Mouse (Mus musculus): ENCODE measurements around the gene Olfr145. TPM values are rescaled to one million over a fixed set of nuclear protein-coding genes. Genes with fewer than 3 reads are reported as not detected.

Olfr145 gene
- polyA plus RNA-seq (2014; fragmentation: Illumina TruSeq; extraction: RNeasy Lipid Tissue Mini Kit (QIAGEN cat#74804); ENCODE audit: low replicate concordance) = not detected

GRCm38 (mm10) chr9:37896661-37897060 lies at the start of gene Olfr145:
TSS of gene Olfr145 (plus strand) at chr9:37896724.

GRCm38 (mm10) chr9:37853969-37854368 lies 42.6 kb upstream of the Olfr145 start, which contains the start of gene Olfr877:
TSS of gene Olfr877 (plus strand) at chr9:37854269.

GRCm38 (mm10) chr9:37917540-37917939 lies 21.0 kb downstream of the Olfr145 start, which contains the start of gene Olfr878:
TSS of gene Olfr878 (plus strand) at chr9:37917840.

Other genes starting within 250 kb of the Olfr145 start
- gene Tbrg1, start 239.4 kb upstream of the Olfr145 start, polyA plus RNA-seq (2014; fragmentation: Illumina TruSeq; extraction: RNeasy Lipid Tissue Mini Kit (QIAGEN cat#74804); ENCODE audit: low replicate concordance) = 25.2 TPM
- gene Panx3, start 227.5 kb upstream of the Olfr145 start, polyA plus RNA-seq (2014; fragmentation: Illumina TruSeq; extraction: RNeasy Lipid Tissue Mini Kit (QIAGEN cat#74804); ENCODE audit: low replicate concordance) = not detected
- gene Olfr160, start 180.5 kb upstream of the Olfr145 start, polyA plus RNA-seq (2014; fragmentation: Illumina TruSeq; extraction: RNeasy Lipid Tissue Mini Kit (QIAGEN cat#74804); ENCODE audit: low replicate concordance) = not detected
- not detected for gene Olfr874, start 151.6 kb upstream of the Olfr145 start, polyA plus RNA-seq (2014; fragmentation: Illumina TruSeq; extraction: RNeasy Lipid Tissue Mini Kit (QIAGEN cat#74804); ENCODE audit: low replicate concordance)
- gene Olfr875, start 124.9 kb upstream of the Olfr145 start, polyA plus RNA-seq (2014; fragmentation: Illumina TruSeq; extraction: RNeasy Lipid Tissue Mini Kit (QIAGEN cat#74804); ENCODE audit: low replicate concordance) = not detected
- not detected for gene Olfr876, start 93.7 kb upstream of the Olfr145 start, polyA plus RNA-seq (2014; fragmentation: Illumina TruSeq; extraction: RNeasy Lipid Tissue Mini Kit (QIAGEN cat#74804); ENCODE audit: low replicate concordance)
- not detected for gene Olfr877, start 42.5 kb upstream of the Olfr145 start, polyA plus RNA-seq (2014; fragmentation: Illumina TruSeq; extraction: RNeasy Lipid Tissue Mini Kit (QIAGEN cat#74804); ENCODE audit: low replicate concordance)
- gene Olfr878, start 21.1 kb downstream of the Olfr145 start, polyA plus RNA-seq (2014; fragmentation: Illumina TruSeq; extraction: RNeasy Lipid Tissue Mini Kit (QIAGEN cat#74804); ENCODE audit: low replicate concordance) = not detected
- gene Olfr881, start 95.1 kb downstream of the Olfr145 start, polyA plus RNA-seq (2014; fragmentation: Illumina TruSeq; extraction: RNeasy Lipid Tissue Mini Kit (QIAGEN cat#74804); ENCODE audit: low replicate concordance) = not detected
- gene Olfr883, start 129.1 kb downstream of the Olfr145 start, polyA plus RNA-seq (2014; fragmentation: Illumina TruSeq; extraction: RNeasy Lipid Tissue Mini Kit (QIAGEN cat#74804); ENCODE audit: low replicate concordance) = not detected
- gene Olfr884, start 149.8 kb downstream of the Olfr145 start, polyA plus RNA-seq (2014; fragmentation: Illumina TruSeq; extraction: RNeasy Lipid Tissue Mini Kit (QIAGEN cat#74804); ENCODE audit: low replicate concordance) = not detected
- gene Olfr885, start 164.6 kb downstream of the Olfr145 start, polyA plus RNA-seq (2014; fragmentation: Illumina TruSeq; extraction: RNeasy Lipid Tissue Mini Kit (QIAGEN cat#74804); ENCODE audit: low replicate concordance) = not detected
- not detected for gene Olfr887, start 187.3 kb downstream of the Olfr145 start, polyA plus RNA-seq (2014; fragmentation: Illumina TruSeq; extraction: RNeasy Lipid Tissue Mini Kit (QIAGEN cat#74804); ENCODE audit: low replicate concordance)
- not detected for gene Olfr888, start 211.4 kb downstream of the Olfr145 start, polyA plus RNA-seq (2014; fragmentation: Illumina TruSeq; extraction: RNeasy Lipid Tissue Mini Kit (QIAGEN cat#74804); ENCODE audit: low replicate concordance)
- gene Olfr889, start 218.5 kb downstream of the Olfr145 start, polyA plus RNA-seq (2014; fragmentation: Illumina TruSeq; extraction: RNeasy Lipid Tissue Mini Kit (QIAGEN cat#74804); ENCODE audit: low replicate concordance) = not detected
- gene Olfr890, start 245.8 kb downstream of the Olfr145 start, polyA plus RNA-seq (2014; fragmentation: Illumina TruSeq; extraction: RNeasy Lipid Tissue Mini Kit (QIAGEN cat#74804); ENCODE audit: low replicate concordance) = not detected